Mouse (Mus musculus) limb, embryonic 13.5 days (tissue): ENCODE results near the gene Slc25a12. TPM values are rescaled to one million over a fixed set of nuclear protein-coding genes. Genes with fewer than 3 reads are reported as not detected.

Experiments
- ATAC-seq: fragments of 200-750 bp; cut with Nextera tagmentation; 2 replicates; pipeline ENCODE4 v1.8.0; 2017; ENCODE audit warnings: low read depth, moderate number of reproducible peaks, moderate TSS enrichment; ENCODE audit not compliant: low FRiP score
- H3K27ac ChIP-seq: fragments of 300-500 bp; sonication (generic); 2 replicates; pipeline ENCODE4 v1.5.1; 2015; ENCODE audit warnings: inconsistent platforms, mild to moderate bottlenecking, moderate library complexity
- H3K27me3 ChIP-seq: fragments of 300-500 bp; sonication (generic); 2 replicates; pipeline ENCODE4 v1.6.1; 2015; ENCODE audit warnings: mild to moderate bottlenecking, inconsistent platforms
- H3K36me3 ChIP-seq: fragments of 300-500 bp; sonication (generic); 2 replicates; pipeline ENCODE4 v1.6.1; 2015; ENCODE audit warnings: inconsistent platforms, mild to moderate bottlenecking, moderate library complexity
- H3K4me1 ChIP-seq: fragments of 300-500 bp; sonication (generic); 2 replicates; pipeline ENCODE4 v1.6.1; 2015; ENCODE audit warnings: inconsistent platforms
- H3K4me2 ChIP-seq: fragments of 300-500 bp; sonication (generic); replicated peaks from 2 replicates; pipeline ENCODE4 v1.6.1; 2015; ENCODE audit warnings: inconsistent platforms, mild to moderate bottlenecking, moderate library complexity
- H3K4me3 ChIP-seq: fragments of 300-500 bp; sonication (generic); 2 replicates; pipeline ENCODE4 v1.5.1; 2015; ENCODE audit warnings: moderate library complexity, mild to moderate bottlenecking, inconsistent platforms
- H3K9ac ChIP-seq: fragments of 300-500 bp; sonication (generic); 2 replicates; pipeline ENCODE4 v1.6.1; 2015; ENCODE audit warnings: mild to moderate bottlenecking, inconsistent platforms
- H3K9me3 ChIP-seq: fragments of 300-500 bp; sonication (generic); 2 replicates; pipeline ENCODE4 v1.6.1; 2016; ENCODE audit warnings: inconsistent platforms
- WGBS: fragments of 180-500 bp; shearing (Covaris S2); methylation state at CpG from one replicate; pipeline ENCODE4 v1.1.7; 2015; 5-methylcytosine and 5-hydroxymethylcytosine counted together
- polyA plus RNA-seq: library from polyadenylated mRNA; unstranded; fragments of >200 nt; fragmentation: Nextera tagmentation; extraction: Ambion mirVana; gene quantifications from 2 replicates; pipeline ENCODE4 v1.2.1, GENCODE M21; 2015

The Slc25a12 gene
- polyA plus RNA-seq, 1 experiment from 2014 or later, result 36.8 TPM

GRCm38 (mm10) chr2:71298729-71299128 lies 68.8 kb downstream of the Slc25a12 start:
- Histone ChIP-seq H3K4me2 (no peak overlapping the region), H3K36me3 (no peaks in the 10 kb centered on the region; the same call in 1 of the 2 replicates), H3K9ac (no peak overlapping the region), H3K4me3 (no peak overlapping the region), H3K9me3 (no peaks in the 10 kb centered on the region), H3K27me3 (no peaks in the 10 kb centered on the region), H3K27ac (no peak overlapping the region), H3K4me1 (peaks cover 17% of the 10 kb centered on the region)
- 94% methylated on average over 1 of the region's 1 CpGs for WGBS
- ATAC-seq, result no peak

GRCm38 (mm10) chr2:71297501-71297900 lies 70.0 kb downstream of the Slc25a12 start:
- no peaks in the 10 kb centered on the region for H3K27me3 ChIP-seq
- ATAC-seq, result no peak
- H3K27ac ChIP-seq, result no peak overlapping the region
- H3K36me3 ChIP-seq, result no peaks in the 10 kb centered on the region; the same call in 1 of the 2 replicates
- WGBS, result 75% methylated on average over 1 of the region's 1 CpGs
- no peak overlapping the region for H3K4me3 ChIP-seq
- H3K4me2 ChIP-seq, result no peak overlapping the region
- no peaks in the 10 kb centered on the region for H3K9me3 ChIP-seq
- H3K4me1 ChIP-seq, result peaks cover 14% of the 10 kb centered on the region
- no peak overlapping the region for H3K9ac ChIP-seq

- H3K36me3 ChIP-seq, result no peaks in the 10 kb centered on the region; the same call in 1 of the 2 replicates
- WGBS, result 74% methylated on average over 12 of the region's 12 CpGs
- no peak overlapping the region for H3K4me2 ChIP-seq
- no peak for ATAC-seq
- no peak overlapping the region for H3K9ac ChIP-seq
- no peaks in the 10 kb centered on the region for H3K9me3 ChIP-seq
- H3K4me3 ChIP-seq, result no peak overlapping the region
- H3K27me3 ChIP-seq, result no peaks in the 10 kb centered on the region
- peaks cover 16% of the 10 kb centered on the region for H3K4me1 ChIP-seq
- H3K27ac ChIP-seq, result no peak overlapping the region
Observed at GRCm38 (mm10) chr2:71295844-71296243, 71.7 kb downstream of the Slc25a12 start.

GRCm38 (mm10) chr2:71294489-71294888 lies 73.1 kb downstream of the Slc25a12 start:
- Histone ChIP-seq H3K9me3 (no peaks in the 10 kb centered on the region), H3K4me2 (no peak overlapping the region), H3K27ac (no peak overlapping the region), H3K4me1 (peaks cover 16% of the 10 kb centered on the region), H3K36me3 (0 out of 2 replicates have a peak, but pooled peaks cover 2% of the 10 kb centered on the region), H3K4me3 (no peak overlapping the region), H3K9ac (no peak overlapping the region), H3K27me3 (no peaks in the 10 kb centered on the region)
- 42% methylated on average over 7 of the region's 7 CpGs for WGBS
- ATAC-seq, result no peak

- peaks cover 3% of the 10 kb centered on the region; the same call in 1 of the 2 replicates for H3K36me3 ChIP-seq
- no peaks in the 10 kb centered on the region for H3K27me3 ChIP-seq
- WGBS, result 87% methylated on average over 3 of the region's 3 CpGs
- no peak overlapping the region for H3K4me2 ChIP-seq
- no peak overlapping the region for H3K27ac ChIP-seq
- H3K9ac ChIP-seq, result no peak overlapping the region
- peaks cover 16% of the 10 kb centered on the region for H3K4me1 ChIP-seq
- no peak for ATAC-seq
- no peaks in the 10 kb centered on the region for H3K9me3 ChIP-seq
- H3K4me3 ChIP-seq, result no peak overlapping the region
Observed at GRCm38 (mm10) chr2:71293983-71294382, 73.6 kb downstream of the Slc25a12 start.

- H3K9ac ChIP-seq, result no peak overlapping the region
- H3K4me2 ChIP-seq, result no peak overlapping the region
- H3K4me1 ChIP-seq, result 0 out of 2 replicates have a peak, but pooled peaks cover 9% of the 10 kb centered on the region
- H3K36me3 ChIP-seq, result peaks cover 3% of the 10 kb centered on the region; the same call in 1 of the 2 replicates
- H3K27me3 ChIP-seq, result no peaks in the 10 kb centered on the region
- no peak overlapping the region for H3K4me3 ChIP-seq
- H3K27ac ChIP-seq, result no peak overlapping the region
- no peak for ATAC-seq
- no peaks in the 10 kb centered on the region for H3K9me3 ChIP-seq
- 37% methylated on average over 5 of the region's 5 CpGs for WGBS
Observed at GRCm38 (mm10) chr2:71291566-71291965, 76.0 kb downstream of the Slc25a12 start.

- H3K36me3 ChIP-seq, result peaks cover 6% of the 10 kb centered on the region
- H3K4me3 ChIP-seq, result no peak overlapping the region
- no peak overlapping the region for H3K4me2 ChIP-seq
- no peaks in the 10 kb centered on the region for H3K27me3 ChIP-seq
- WGBS, result 69% methylated on average over 6 of the region's 6 CpGs
- H3K4me1 ChIP-seq, result 0 out of 2 replicates have a peak, but pooled peaks cover 9% of the 10 kb centered on the region
- H3K9me3 ChIP-seq, result no peaks in the 10 kb centered on the region
- no peak for ATAC-seq
- no peak overlapping the region for H3K27ac ChIP-seq
- H3K9ac ChIP-seq, result no peak overlapping the region
Observed at GRCm38 (mm10) chr2:71290107-71290775, 77.3 kb downstream of the Slc25a12 start.

GRCm38 (mm10) chr2:71281981-71282380 lies 85.6 kb downstream of the Slc25a12 start:
- Histone ChIP-seq H3K4me2 (no peak overlapping the region), H3K4me3 (no peak overlapping the region), H3K36me3 (peaks cover 28% of the 10 kb centered on the region), H3K27ac (no peak overlapping the region), H3K27me3 (no peaks in the 10 kb centered on the region), H3K9me3 (no peaks in the 10 kb centered on the region), H3K9ac (no peak overlapping the region), H3K4me1 (no peaks in the 10 kb centered on the region)
- WGBS, result 83% methylated on average over 1 of the region's 1 CpGs
- no peak for ATAC-seq

- no peak overlapping the region for H3K9ac ChIP-seq
- H3K36me3 ChIP-seq, result peaks cover 45% of the 10 kb centered on the region
- no peaks in the 10 kb centered on the region for H3K27me3 ChIP-seq
- H3K4me1 ChIP-seq, result peaks cover 4% of the 10 kb centered on the region; the same call in 1 of the 2 replicates
- no peak overlapping the region for H3K4me3 ChIP-seq
- H3K4me2 ChIP-seq, result no peak overlapping the region
- no peak overlapping the region for H3K27ac ChIP-seq
- H3K9me3 ChIP-seq, result no peaks in the 10 kb centered on the region
- WGBS, result 86% methylated on average over 23 of the region's 23 CpGs
- ATAC-seq, result no peak
Observed at GRCm38 (mm10) chr2:71278791-71279775, 88.5 kb downstream of the Slc25a12 start.

GRCm38 (mm10) chr2:71275734-71276133 lies 91.8 kb downstream of the Slc25a12 start:
- H3K4me1 ChIP-seq, result peaks cover 11% of the 10 kb centered on the region
- 87% methylated on average over 7 of the region's 7 CpGs for WGBS
- H3K9me3 ChIP-seq, result no peaks in the 10 kb centered on the region
- peaks cover 29% of the 10 kb centered on the region for H3K36me3 ChIP-seq
- no peak overlapping the region for H3K27ac ChIP-seq
- no peak overlapping the region for H3K4me3 ChIP-seq
- H3K27me3 ChIP-seq, result no peaks in the 10 kb centered on the region
- ATAC-seq, result no peak
- H3K9ac ChIP-seq, result no peak overlapping the region
- H3K4me2 ChIP-seq, result no peak overlapping the region

- 52% methylated on average over 20 of the region's 23 CpGs for WGBS
- H3K9ac ChIP-seq, result no peak overlapping the region
Observed at GRCm38 (mm10) chr2:71273955-71274679, 93.4 kb downstream of the Slc25a12 start.

More at GRCm38 (mm10) chr2:71273955-71274679, 93.4 kb downstream of the Slc25a12 start:
- H3K27ac ChIP-seq, result no peak overlapping the region
- H3K36me3 ChIP-seq, result peaks cover 28% of the 10 kb centered on the region
- no peaks in the 10 kb centered on the region for H3K9me3 ChIP-seq
- peaks cover 11% of the 10 kb centered on the region for H3K4me1 ChIP-seq
- no peak overlapping the region for H3K4me3 ChIP-seq
- H3K27me3 ChIP-seq, result no peaks in the 10 kb centered on the region
- ATAC-seq, result no peak
- H3K4me2 ChIP-seq, result peak overlapping the region; percentile 5; the same call in 1 of the 2 replicates
